Mouse (Mus musculus) embryonic facial prominence, embryonic 11.5 days (tissue): Measurements from ENCODE around the gene Fam161a. TPM values are rescaled to one million over a fixed set of nuclear protein-coding genes. Genes with fewer than 3 reads are reported as not detected.

ENCODE experiments used
- ATAC-seq: fragments of 200-750 bp; cut with Nextera tagmentation; replicated peaks from 2 replicates; pipeline ENCODE4 v1.8.0; 2017; ENCODE audit warnings: low read depth; ENCODE audit not compliant: insufficient number of reproducible peaks, low FRiP score, low TSS enrichment
- DNase-seq: peaks from one replicate; pipeline ENCODE4 v3.0.0-alpha.2; 2015; ENCODE audit warnings: low spot score
- H3K27ac ChIP-seq: fragments of 300-500 bp; sonication (generic); replicated peaks from 2 replicates; pipeline ENCODE4 v1.5.1; 2014; ENCODE audit warnings: mild to moderate bottlenecking, low read depth, low read length, control low read depth
- H3K27me3 ChIP-seq: fragments of 300-500 bp; sonication (generic); 2 replicates; pipeline ENCODE4 v1.6.1; 2014; ENCODE audit warnings: mild to moderate bottlenecking, low read length, moderate library complexity, mixed read lengths; ENCODE audit not compliant: control insufficient read depth, insufficient read depth
- H3K36me3 ChIP-seq: fragments of 300-500 bp; sonication (generic); replicated peaks from 2 replicates; pipeline ENCODE4 v1.6.1; 2014; ENCODE audit warnings: low read depth, mild to moderate bottlenecking, low read length, moderate library complexity, mixed read lengths; ENCODE audit not compliant: control insufficient read depth, insufficient read depth
- H3K4me1 ChIP-seq: fragments of 300-500 bp; sonication (generic); 2 replicates; pipeline ENCODE4 v1.6.1; 2014; ENCODE audit warnings: low read length, mixed read lengths; ENCODE audit not compliant: control insufficient read depth, insufficient read depth
- H3K4me2 ChIP-seq: fragments of 300-500 bp; sonication (generic); 2 replicates; pipeline ENCODE4 v1.6.1; 2014; ENCODE audit warnings: low read depth, mild to moderate bottlenecking, control low read depth, low read length, moderate library complexity
- H3K4me3 ChIP-seq: fragments of 300-500 bp; sonication (generic); 2 replicates; pipeline ENCODE4 v1.5.1; 2014; ENCODE audit warnings: low read depth, low read length, control low read depth
- H3K9ac ChIP-seq: fragments of 300-500 bp; sonication (generic); replicated peaks from 2 replicates; pipeline ENCODE4 v1.6.1; 2014; ENCODE audit warnings: mild to moderate bottlenecking, control low read depth, low read length
- H3K9me3 ChIP-seq: fragments of 300-500 bp; sonication (generic); replicated peaks from 2 replicates; pipeline ENCODE4 v1.6.1; 2016; ENCODE audit warnings: mild to moderate bottlenecking, low read length, inconsistent platforms, mixed read lengths; ENCODE audit not compliant: control insufficient read depth
- WGBS: fragments of 180-500 bp; shearing (Covaris S2); extraction: QIAGEN DNeasy Blood & Tissue Kit; methylation state at CpG from one replicate; pipeline ENCODE4 v1.1.7; 2014; 5-methylcytosine and 5-hydroxymethylcytosine counted together
- polyA plus RNA-seq: library from polyadenylated mRNA; unstranded; fragments of >200 nt; fragmentation: Nextera tagmentation; extraction: Ambion mirVana; gene quantifications from 2 replicates; pipeline ENCODE4 v1.2.1, GENCODE M21; 2014

Gene Fam161a
- polyA plus RNA-seq, 1 experiment from 2014 or later = 4.1 TPM

DNA sequence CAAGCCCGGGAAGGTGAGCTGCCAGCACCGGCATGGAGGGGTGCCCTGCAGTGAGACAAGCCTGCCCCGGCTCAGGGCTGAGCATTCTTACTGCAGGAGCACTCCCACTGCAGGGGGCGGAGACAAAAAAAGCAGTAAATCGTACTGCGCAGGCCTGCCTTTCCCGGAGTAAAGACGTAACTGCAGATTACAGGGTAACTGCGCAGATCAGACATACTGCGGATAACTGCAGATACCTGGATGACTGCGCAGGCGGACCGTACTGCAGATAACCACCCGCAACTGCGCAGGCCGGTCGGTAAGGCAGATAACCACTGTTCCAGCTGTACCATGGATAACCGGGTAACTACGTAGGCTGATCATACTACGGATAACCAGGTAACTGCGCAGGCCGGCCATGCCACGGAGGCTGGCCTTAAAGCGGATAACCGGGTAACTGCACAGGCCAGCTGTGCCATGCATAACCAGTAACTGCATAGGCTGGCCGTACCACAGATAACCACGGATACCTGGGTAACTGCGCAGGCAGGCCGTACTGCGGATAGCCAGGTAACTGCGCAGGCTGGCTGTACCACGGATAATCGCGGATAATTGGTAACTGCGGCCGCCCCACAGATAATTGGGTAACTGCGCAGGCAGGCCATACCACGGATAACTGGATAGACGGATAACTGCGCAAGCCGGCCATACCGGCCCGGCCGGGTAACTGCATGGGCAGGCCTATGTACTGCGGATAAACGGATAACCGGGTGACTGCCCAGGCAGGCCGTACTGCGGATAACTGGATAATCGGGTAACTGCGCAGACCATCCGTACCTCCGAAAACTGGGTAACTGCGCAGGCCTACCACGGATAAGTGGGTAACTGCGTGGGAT lies 35.3 kb upstream of the Fam161a start, which contains the start of gene Zrsr1:
TSS of gene Zrsr1 (plus strand) at position 171 of the 875 bp plus-strand sequence.
- WGBS = 53% methylated on average over 56 of the region's 56 CpGs
- no peaks in the 10 kb centered on the region; the same call in 1 of the 2 replicates for H3K36me3 ChIP-seq

DNA sequence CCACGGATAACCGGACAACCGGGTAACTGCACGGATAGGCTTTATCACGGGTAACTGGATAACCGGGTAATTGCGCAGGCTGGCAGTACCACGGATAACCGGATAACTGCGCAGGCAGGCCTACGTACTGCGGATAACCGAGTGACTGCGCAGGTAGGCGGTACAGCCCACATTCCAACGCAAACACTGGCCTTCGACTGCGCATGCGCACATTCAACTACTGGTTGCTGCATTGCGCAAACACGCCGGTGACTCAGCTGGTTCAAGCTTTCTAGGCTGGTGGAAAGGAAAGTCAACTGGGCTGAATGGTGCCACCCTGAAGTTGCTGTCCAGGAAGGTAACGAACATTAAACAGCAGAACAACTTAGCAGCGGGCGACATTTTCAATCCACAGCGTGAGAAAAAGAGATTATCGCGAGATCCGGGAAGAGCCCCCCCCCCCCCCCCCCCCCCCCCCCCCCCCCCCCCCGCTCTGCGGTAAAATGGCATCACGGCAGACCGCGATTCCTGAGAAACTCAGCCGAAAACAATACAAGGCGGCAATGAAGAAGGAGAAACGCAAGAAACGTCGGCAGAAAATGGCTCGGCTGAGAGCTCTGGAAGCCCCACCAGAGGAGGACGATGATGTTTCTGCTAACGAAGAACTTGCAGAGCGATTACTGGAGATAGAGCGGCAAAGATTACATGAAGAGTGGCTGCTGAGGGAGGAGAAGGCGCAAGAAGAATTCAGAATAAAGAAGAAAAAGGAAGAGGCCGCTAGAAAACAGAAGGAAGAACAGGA lies 34.4 kb upstream of the Fam161a start:
- DNase-seq = peak; percentile 73
- Histone ChIP-seq H3K4me2 (peak overlapping the region; percentile 69), H3K27me3 (no peaks in the 10 kb centered on the region), H3K27ac (no peak overlapping the region), H3K9me3 (peaks cover 2% of the 10 kb centered on the region; the same call in 1 of the 2 replicates), H3K4me3 (peak overlapping the region; percentile 55), H3K4me1 (no peaks in the 10 kb centered on the region), H3K36me3 (no peaks in the 10 kb centered on the region; the same call in 1 of the 2 replicates), H3K9ac (peak overlapping the region; percentile 66)
- ATAC-seq = peak; percentile 66
- WGBS = 49% methylated on average over 44 of the region's 46 CpGs

More for the DNA sequence above, 35.3 kb upstream of the Fam161a start, which contains the start of gene Zrsr1:
- peak within 1 kb of the TSS; percentile 55 for H3K4me3 ChIP-seq
- H3K27me3 ChIP-seq = no peaks in the 10 kb centered on the region
- DNase-seq (peak; percentile 64), ATAC-seq (peak; percentile 70)
- peak within 1 kb of the TSS; percentile 69 for H3K4me2 ChIP-seq
- no peak within 1 kb of the TSS for H3K27ac ChIP-seq
- peaks cover 2% of the 10 kb centered on the region; the same call in 1 of the 2 replicates for H3K9me3 ChIP-seq
- no peaks in the 10 kb centered on the region for H3K4me1 ChIP-seq
- H3K9ac ChIP-seq = peak within 1 kb of the TSS; percentile 60

- Histone ChIP-seq H3K9ac (peak overlapping the region; percentile 66), H3K4me1 (no peaks in the 10 kb centered on the region), H3K9me3 (peaks cover 2% of the 10 kb centered on the region; the same call in 1 of the 2 replicates), H3K36me3 (no peaks in the 10 kb centered on the region; the same call in 1 of the 2 replicates), H3K27ac (no peak overlapping the region), H3K4me2 (peak overlapping the region; percentile 53), H3K4me3 (peak overlapping the region; percentile 55), H3K27me3 (no peaks in the 10 kb centered on the region)
- no peak for ATAC-seq
- 48% methylated on average over 14 of the region's 14 CpGs for WGBS
- DNase-seq = no peak
Observed at GRCm38 (mm10) chr11:22973599-22973998, 33.7 kb upstream of the Fam161a start.

DNA sequence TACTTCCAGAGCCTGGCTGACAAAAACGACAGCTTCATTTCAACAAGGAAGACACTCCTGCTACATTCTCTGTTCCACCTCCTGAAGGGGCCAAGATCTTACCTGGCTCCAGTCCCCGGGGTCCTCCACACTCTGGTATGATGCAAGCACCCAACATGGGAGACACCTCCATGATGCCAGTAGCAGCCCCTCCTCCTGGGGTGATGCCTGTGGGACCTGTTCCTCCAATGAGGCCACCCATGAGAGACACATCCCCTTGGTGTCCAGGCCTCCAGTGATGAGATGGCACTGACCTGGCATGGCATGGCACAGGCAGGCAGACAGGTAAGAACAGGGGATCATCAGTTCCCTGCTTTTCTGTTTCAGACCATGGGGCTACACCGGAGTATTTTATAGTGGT lies 29.1 kb upstream of the Fam161a start:
- no peak overlapping the region for H3K27ac ChIP-seq
- no peak overlapping the region for H3K4me3 ChIP-seq
- no peaks in the 10 kb centered on the region for H3K4me1 ChIP-seq
- H3K9ac ChIP-seq = no peak overlapping the region
- DNase-seq (no peak), ATAC-seq (no peak)
- no peaks in the 10 kb centered on the region for H3K27me3 ChIP-seq
- H3K9me3 ChIP-seq = no peaks in the 10 kb centered on the region
- H3K4me2 ChIP-seq = no peak overlapping the region
- H3K36me3 ChIP-seq = no peaks in the 10 kb centered on the region; the same call in none of the 2 replicates
- WGBS = 89% methylated on average over 3 of the region's 3 CpGs

GRCm38 (mm10) chr11:22978711-22979110 lies 28.6 kb upstream of the Fam161a start:
- Histone ChIP-seq H3K27me3 (no peaks in the 10 kb centered on the region), H3K9ac (no peak overlapping the region), H3K4me2 (no peak overlapping the region), H3K4me1 (no peaks in the 10 kb centered on the region), H3K36me3 (no peaks in the 10 kb centered on the region; the same call in none of the 2 replicates), H3K27ac (no peak overlapping the region), H3K4me3 (no peak overlapping the region), H3K9me3 (no peaks in the 10 kb centered on the region)
- no peak for DNase-seq
- ATAC-seq = no peak
- 67% methylated on average over 1 of the region's 1 CpGs for WGBS

- no peak for DNase-seq
- no peak overlapping the region for H3K9ac ChIP-seq
- WGBS = 94% methylated on average over 1 of the region's 1 CpGs
Observed at GRCm38 (mm10) chr11:22979221-22979620, 28.1 kb upstream of the Fam161a start.

GRCm38 (mm10) chr11:22981041-22981440 lies 26.3 kb upstream of the Fam161a start:
- DNase-seq (no peak), ATAC-seq (no peak; the same call in 1 of the 2 replicates)
- H3K27me3 ChIP-seq = no peaks in the 10 kb centered on the region
- 54% methylated on average over 4 of the region's 4 CpGs for WGBS
- H3K27ac ChIP-seq = no peak overlapping the region
- H3K36me3 ChIP-seq = no peaks in the 10 kb centered on the region; the same call in 1 of the 2 replicates
- H3K9ac ChIP-seq = peak overlapping the region; percentile 67
- H3K4me3 ChIP-seq = peak overlapping the region; percentile 62
- H3K4me2 ChIP-seq = peak overlapping the region; percentile 45
- H3K9me3 ChIP-seq = no peaks in the 10 kb centered on the region
- H3K4me1 ChIP-seq = no peaks in the 10 kb centered on the region

More at GRCm38 (mm10) chr11:22979221-22979620, 28.1 kb upstream of the Fam161a start:
- no peak overlapping the region for H3K4me2 ChIP-seq
- no peak overlapping the region for H3K27ac ChIP-seq
- H3K4me3 ChIP-seq = no peak overlapping the region
- no peaks in the 10 kb centered on the region for H3K4me1 ChIP-seq
- H3K27me3 ChIP-seq = no peaks in the 10 kb centered on the region
- no peak for ATAC-seq
- no peaks in the 10 kb centered on the region for H3K9me3 ChIP-seq
- no peaks in the 10 kb centered on the region; the same call in 1 of the 2 replicates for H3K36me3 ChIP-seq
